Mouse (Mus musculus) cortical plate, adult 2 months (tissue): Measurements from ENCODE around the gene Slc24a5.

Source experiments
- CTCF ChIP-seq: fragments of 200-500 bp; IDR thresholded peaks from 2 replicates; pipeline ENCODE4 v1.5.1; 2011; ENCODE audit warnings: mild to moderate bottlenecking, control low read depth, low read length; ENCODE audit not compliant: insufficient read depth; ENCODE audit errors: extremely low read depth
- POLR2A ChIP-seq: fragments of 200-500 bp; IDR thresholded peaks from 2 replicates; pipeline ENCODE4 v1.6.1; 2011; ENCODE audit warnings: mild to moderate bottlenecking, low read length, control low read depth; ENCODE audit not compliant: insufficient read depth; ENCODE audit errors: extremely low read depth

DNA sequence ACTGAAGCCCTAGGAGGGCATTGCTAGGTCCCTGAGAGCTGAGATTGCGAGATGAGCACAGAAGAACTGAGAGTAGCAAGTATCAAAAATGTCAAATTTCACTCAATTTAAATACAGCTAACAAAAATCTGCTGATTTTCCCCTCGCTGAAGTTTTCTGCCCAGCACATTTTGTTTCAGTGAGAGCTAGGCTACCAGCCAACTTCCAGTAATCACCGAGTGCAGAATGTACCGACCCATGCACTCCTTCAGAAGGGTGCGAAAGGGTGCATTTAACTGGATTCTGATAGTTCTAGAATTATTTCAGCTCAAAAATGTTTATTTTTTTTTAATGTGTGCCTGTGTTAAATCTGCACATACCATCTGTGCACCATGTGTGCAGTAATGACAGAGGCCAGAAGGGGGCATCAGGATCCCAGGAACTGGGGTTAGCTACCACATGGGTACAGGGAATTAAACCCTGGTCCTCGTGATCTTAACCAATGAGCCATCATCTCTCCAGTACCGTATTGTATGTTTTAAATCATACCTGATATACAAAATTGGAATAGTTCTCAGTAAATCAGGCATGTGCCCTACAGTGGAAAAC, 12.5 kb upstream of the Slc24a5 start:
- TF ChIP-seq POLR2A (no peak), CTCF (no peak)
